Mouse (Mus musculus) testis, adult 2 months (tissue): ENCODE measurements around the gene Wdr34.

Experiments used
- CTCF ChIP-seq: fragments of 200-500 bp; IDR thresholded peaks from 2 replicates; pipeline ENCODE4 v1.5.1; 2012; ENCODE audit warnings: low read depth, mild to moderate bottlenecking, inconsistent platforms, low read length, moderate library complexity; ENCODE audit not compliant: control insufficient read depth, insufficient read depth, insufficient replicate concordance
- POLR2A ChIP-seq: fragments of 200-500 bp; IDR thresholded peaks from 2 replicates; pipeline ENCODE4 v1.6.1; 2012; ENCODE audit warnings: low read depth, mild to moderate bottlenecking, inconsistent platforms, low read length, moderate library complexity; ENCODE audit not compliant: control insufficient read depth

GRCm38 (mm10) chr2:30076959-30077358, 28.3 kb upstream of the Wdr34 start:
- TF ChIP-seq CTCF = no peak
- no peak for TF ChIP-seq POLR2A
